Mouse (Mus musculus) testis, postnatal 10 days (tissue): ENCODE results near the gene Wipi1.

Source experiments
- DNase-seq: peaks from one replicate; pipeline ENCODE4 v3.0.0; 2021; ENCODE audit warnings: low spot score

The Wipi1 gene

GRCm38 (mm10) chr11:109619055-109619454, 7.3 kb upstream of the Wipi1 start:
- peak; percentile 76 for DNase-seq

- DNase-seq = no peak
Observed at GRCm38 (mm10) chr11:109616766-109617165, 5.0 kb upstream of the Wipi1 start.

- no peak for DNase-seq
Observed at GRCm38 (mm10) chr11:109616352-109616751, 4.6 kb upstream of the Wipi1 start.

GRCm38 (mm10) chr11:109615286-109615685, 3.5 kb upstream of the Wipi1 start:
- no peak for DNase-seq

- no peak for DNase-seq
Observed at GRCm38 (mm10) chr11:109612871-109613529, 1.2 kb upstream of the Wipi1 start.

- DNase-seq = no peak
Observed at GRCm38 (mm10) chr11:109610795-109611302, 918 bp downstream of the Wipi1 start.

GRCm38 (mm10) chr11:109610046-109610794, 1.5 kb downstream of the Wipi1 start:
- DNase-seq = peak; percentile 46

GRCm38 (mm10) chr11:109608976-109609625, 2.7 kb downstream of the Wipi1 start:
- no peak for DNase-seq

- DNase-seq = no peak
Observed at GRCm38 (mm10) chr11:109607600-109607999, 4.2 kb downstream of the Wipi1 start.

GRCm38 (mm10) chr11:109598778-109599570, 12.8 kb downstream of the Wipi1 start:
- DNase-seq = no peak

GRCm38 (mm10) chr11:109594761-109595160, 17.0 kb downstream of the Wipi1 start:
- no peak for DNase-seq

- DNase-seq = no peak
Observed at GRCm38 (mm10) chr11:109593200-109593981, 18.4 kb downstream of the Wipi1 start.

- no peak for DNase-seq
Observed at GRCm38 (mm10) chr11:109591511-109591910, 20.3 kb downstream of the Wipi1 start.

GRCm38 (mm10) chr11:109590012-109590411, 21.8 kb downstream of the Wipi1 start:
- no peak for DNase-seq

- peak; percentile 55 for DNase-seq
Observed at GRCm38 (mm10) chr11:109587638-109588374, 24.0 kb downstream of the Wipi1 start.

- no peak for DNase-seq
Observed at GRCm38 (mm10) chr11:109587019-109587418, 24.7 kb downstream of the Wipi1 start.

GRCm38 (mm10) chr11:109586424-109586823, 25.3 kb downstream of the Wipi1 start:
- no peak for DNase-seq

- DNase-seq = peak; percentile 78
Observed at GRCm38 (mm10) chr11:109584843-109585713, 26.7 kb downstream of the Wipi1 start.

- no peak for DNase-seq
Observed at GRCm38 (mm10) chr11:109583986-109584385, 27.8 kb downstream of the Wipi1 start.
